Mouse (Mus musculus): ENCODE measurements at regions not wholly inside any gene's neighbourhood (a gene's known extent, or its start where the extent isn't known, plus 50 kb on each side); places are given as distances from the start of the nearest gene placed in this dataset.

DNA sequence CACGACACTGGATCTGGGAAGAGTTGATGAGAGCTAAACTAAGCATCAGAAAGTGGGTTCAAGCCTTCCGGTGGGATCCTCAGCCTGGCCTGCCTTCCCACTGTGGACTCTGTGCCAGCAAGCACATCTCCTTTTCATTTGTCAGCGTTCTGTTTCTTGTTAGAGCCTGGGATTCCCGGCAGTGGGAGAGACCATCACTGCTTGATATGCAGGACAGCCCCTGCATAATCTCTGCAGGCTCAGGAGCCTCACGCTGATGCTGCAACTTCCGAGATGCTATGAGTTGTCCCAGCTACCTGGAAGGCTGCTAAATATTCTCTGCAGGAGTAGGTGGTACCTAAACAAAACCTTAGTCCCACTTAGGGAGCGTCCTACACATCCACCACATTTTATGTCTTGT, 78.8 kb upstream of the Osmr start:
- TF ChIP-seq CTCF (IDR thresholded peaks at IDR 0.05; ENCODE audit: extremely low read depth, insufficient read length, insufficient replicate concordance, low read depth, low read length), result no peak
- no peak for TF ChIP-seq POLR2A (IDR thresholded peaks at IDR 0.05; ENCODE audit: low read depth, low read length)
